Mouse (Mus musculus) bone marrow, adult 2 months (tissue): ENCODE measurements around the gene Medag.

Experiments used
- CTCF ChIP-seq: fragments of 200-500 bp; IDR thresholded peaks from 2 replicates; pipeline ENCODE4 v1.5.1; 2011; ENCODE audit warnings: low read length, control low read depth; ENCODE audit not compliant: control insufficient read depth, insufficient read depth
- POLR2A ChIP-seq: fragments of 200-500 bp; IDR thresholded peaks from 2 replicates; pipeline ENCODE4 v1.6.1; 2011; ENCODE audit warnings: low read depth, mild to moderate bottlenecking, control low read depth, low read length, borderline replicate concordance; ENCODE audit not compliant: control insufficient read depth

- no peak for TF ChIP-seq CTCF
- TF ChIP-seq POLR2A, result no peak
Observed at GRCm38 (mm10) chr5:149382601-149383000, 28.9 kb upstream of the Medag start.
